ENCODE assay signal across 28 mouse cellular contexts in the genomic region with DNA sequence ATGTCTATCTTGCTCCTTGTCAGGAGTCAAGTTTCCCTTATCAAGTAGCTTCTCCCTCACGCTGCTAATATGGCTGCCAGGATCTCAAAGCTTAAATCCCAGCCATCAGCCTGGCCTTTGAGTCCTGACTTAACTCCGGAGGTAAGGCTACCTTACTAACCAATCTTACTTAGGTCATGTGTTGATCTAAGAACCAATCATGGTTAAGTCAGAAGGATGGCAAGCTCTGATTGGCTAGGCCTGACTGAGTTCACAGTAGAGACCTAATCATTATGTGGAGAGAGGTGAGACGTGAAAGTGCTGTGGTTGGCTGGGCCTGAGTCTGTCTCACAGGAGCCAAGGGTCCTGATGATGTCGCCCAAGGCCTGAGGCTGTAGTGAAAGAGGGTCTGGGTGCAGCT. TPM values are rescaled to one million over a fixed set of nuclear protein-coding genes. Genes with fewer than 3 reads are reported as not detected.
DNase-seq lines count a peak whose midpoint lies in the region; ATAC-seq and TF ChIP-seq lines count a peak whose summit lies in the region.
"Had no signal": no experiment of that assay in that cellular context is flagged by ENCODE, and none has a peak within 500 bp of the region (broad histone marks: within the 10 kb centered on the region; RNA-seq: fewer than 3 reads in every experiment).

No protein-coding gene starts in this region.

- 65% methylated on average over 4 of the region's 4 CpGs for WGBS in heart, embryonic 10.5 days
- 75% methylated on average over 4 of the region's 4 CpGs for WGBS in heart, embryonic 15.5 days

- no peak for DNase-seq in heart, embryonic 10.5 days (ENCODE audit: low spot score)
- DNase-seq in heart, adult 8-10 months (ENCODE audit: low spot score) = no peak
- no peak for DNase-seq in heart, adult 18-20 months
- peak; percentile 93 for DNase-seq in R1 (ENCODE audit: low read depth, low spot score)
- no peak for DNase-seq in spleen, postnatal 4 days (ENCODE audit: low spot score in 2 of 2)
- DNase-seq: cerebellum, adult 11-12 months; cerebellum, adult 9-11 months; embryo, embryonic 11 days; layer of hippocampus, postnatal 36 days; left cerebral cortex, postnatal 4 days; liver, postnatal 0 days; lung, postnatal 36 days; spleen, adult 18-20 months; thymus, adult 2 months; thymus, postnatal 36 days had no signal

- no peak for TF ChIP-seq CTCF in ES-Bruce4 (IDR thresholded peaks at IDR 0.05; ENCODE audit: low read depth, low read length)

- no peaks in the 10 kb centered on the region for H3K9me3 ChIP-seq in heart, embryonic 10.5 days
- H3K9me3 ChIP-seq in heart, embryonic 15.5 days (replicated peaks) = no peaks in the 10 kb centered on the region
- H3K9me3 ChIP-seq in ES-Bruce4 (replicated peaks; ENCODE audit: control insufficient read depth, insufficient read depth, low read length, poor library complexity, severe bottlenecking) = no peaks in the 10 kb centered on the region
- H3K9me3 ChIP-seq: embryonic facial prominence, embryonic 12.5 days; G1E; intestine, embryonic 15.5 days; liver, embryonic 12.5 days had no signal

- no peak overlapping the region for H3K9ac ChIP-seq in heart, embryonic 15.5 days
- H3K9ac ChIP-seq in ES-Bruce4 (ENCODE audit: low read depth, poor library complexity, severe bottlenecking) = no peak overlapping the region
- H3K9ac ChIP-seq: embryonic facial prominence, embryonic 12.5 days; intestine, embryonic 15.5 days; liver, embryonic 12.5 days; liver, postnatal 0 days had no signal

- peaks cover 42% of the 10 kb centered on the region for H3K4me1 ChIP-seq in heart, embryonic 10.5 days
- peaks cover 22% of the 10 kb centered on the region for H3K4me1 ChIP-seq in heart, embryonic 15.5 days (replicated peaks)
- no peaks in the 10 kb centered on the region for H3K4me1 ChIP-seq in ES-Bruce4 (ENCODE audit: control insufficient read depth, insufficient read depth, low read length)
- H3K4me1 ChIP-seq: embryonic facial prominence, embryonic 12.5 days; intestine, embryonic 15.5 days; liver, embryonic 12.5 days had no signal

- peak overlapping the region; percentile 91 for H3K27ac ChIP-seq in heart, embryonic 10.5 days
- peak overlapping the region; percentile 97 for H3K27ac ChIP-seq in heart, embryonic 15.5 days
- no peak overlapping the region for H3K27ac ChIP-seq in ES-Bruce4 (ENCODE audit: insufficient read depth, low read length)
- H3K27ac ChIP-seq: embryonic facial prominence, embryonic 12.5 days; hindbrain, postnatal 0 days; intestine, embryonic 15.5 days; liver, embryonic 12.5 days had no signal

- no peak for ATAC-seq in heart, embryonic 15.5 days (replicated peaks; ENCODE audit: insufficient number of reproducible peaks, insufficient read depth, low FRiP score, low read depth)
- ATAC-seq: forebrain, embryonic 14.5 days; hindbrain, postnatal 0 days; intestine, embryonic 15.5 days; liver, postnatal 0 days; midbrain, embryonic 16.5 days; Patski had no signal

- no peaks in the 10 kb centered on the region for H3K36me3 ChIP-seq in heart, embryonic 10.5 days
- no peaks in the 10 kb centered on the region for H3K36me3 ChIP-seq in heart, embryonic 15.5 days
- no peaks in the 10 kb centered on the region for H3K36me3 ChIP-seq in ES-Bruce4 (ENCODE audit: control insufficient read depth, insufficient read depth, low read length, poor library complexity, severe bottlenecking)
- H3K36me3 ChIP-seq: embryonic facial prominence, embryonic 12.5 days; G1E; intestine, embryonic 15.5 days; liver, embryonic 12.5 days had no signal

- H3K4me2 ChIP-seq in heart, embryonic 15.5 days = no peak overlapping the region
- H3K4me2 ChIP-seq: embryonic facial prominence, embryonic 12.5 days; intestine, embryonic 15.5 days; liver, embryonic 12.5 days; midbrain, embryonic 11.5 days had no signal

- no peak overlapping the region for H3K4me3 ChIP-seq in heart, embryonic 10.5 days
- no peak overlapping the region for H3K4me3 ChIP-seq in heart, embryonic 15.5 days
- H3K4me3 ChIP-seq in ES-Bruce4 (ENCODE audit: low read depth, low read length) = no peak overlapping the region
- H3K4me3 ChIP-seq: embryonic facial prominence, embryonic 12.5 days; intestine, embryonic 15.5 days; liver, embryonic 12.5 days had no signal

- peak; percentile 36 for TF ChIP-seq POLR2A in ES-Bruce4 (IDR thresholded peaks at IDR 0.05; ENCODE audit: insufficient read depth, low read length)

- H3K27me3 ChIP-seq in heart, embryonic 10.5 days (ENCODE audit: insufficient read depth, poor library complexity, severe bottlenecking) = no peaks in the 10 kb centered on the region
- H3K27me3 ChIP-seq in heart, embryonic 15.5 days = no peaks in the 10 kb centered on the region
- H3K27me3 ChIP-seq in ES-Bruce4 (ENCODE audit: control insufficient read depth, insufficient read depth, low read length, poor library complexity, severe bottlenecking) = no peaks in the 10 kb centered on the region
- H3K27me3 ChIP-seq: intestine, embryonic 15.5 days; liver, embryonic 12.5 days had no signal

- TF ChIP-seq EP300 in ES-Bruce4 (IDR thresholded peaks at IDR 0.05; ENCODE audit: insufficient read depth, low read depth, low read length) = no peak

RNA-seq across cellular contexts. Expression of a gene that starts 22.1 kb away (rescaled TPM):
- polyA plus RNA-seq in heart, embryonic 10.5 days (2016; fragmentation: Nextera tagmentation; extraction: Ambion mirVana) = 6.6 and 8.0 TPM in 2 replicates
- 10 to 100 TPM; 16.1 to 21.3 (median 20.0) TPM for total RNA-seq in heart, adult 8-10 months (2022)
- 3.9 and 4.1 TPM in 2 replicates for polyA plus RNA-seq in heart, embryonic 15.5 days (2015; fragmentation: Nextera tagmentation; extraction: Ambion mirVana)
- 10 to 100 TPM; 19.3 to 19.4 TPM for total RNA-seq in heart, adult 18-20 months (2021)
- 2.9 and 3.6 TPM in 2 replicates for polyA plus RNA-seq in ES-Bruce4 (2011; ENCODE audit: insufficient read depth, insufficient read length, low read depth, missing spikeins)
- polyA plus RNA-seq: G1E had no signal

RNA-seq across cellular contexts. Expression of a gene that starts 28.8 kb away (rescaled TPM):
- 3,021 and 6,084 TPM in 2 replicates for polyA plus RNA-seq in heart, embryonic 10.5 days (2016; fragmentation: Nextera tagmentation; extraction: Ambion mirVana)
- over 10,000 TPM; 21,987 to 25,864 (median 23,706) TPM for total RNA-seq in heart, adult 8-10 months (2022)
- 7,334 and 9,932 TPM in 2 replicates for polyA plus RNA-seq in heart, embryonic 15.5 days (2015; fragmentation: Nextera tagmentation; extraction: Ambion mirVana)
- total RNA-seq in heart, adult 18-20 months (2021) = over 10,000 TPM; 22,032 to 23,824 TPM
- polyA plus RNA-seq in ES-Bruce4 (2011; ENCODE audit: insufficient read depth, insufficient read length, low read depth, missing spikeins) = not detected in 2 replicates
- total RNA-seq: adrenal gland, adult 18-20 months; adrenal gland, postnatal 25 days; G1E; hindbrain, postnatal 0 days; left cerebral cortex, postnatal 4 days had no signal
- polyA plus RNA-seq: G1E, Patski had no signal

Comparison
In these comparisons a context has a peak if more than half of its experiments do, and no peak if none do; other contexts are left out.
1. RNA of a gene that starts 28.8 kb away (polyA plus RNA-seq): 7,334 to 9,932 TPM in heart, embryonic 15.5 days and 3,021 to 6,084 TPM in heart, embryonic 10.5 days; not detected in ES-Bruce4; every median in the first group is over 1,000 times any median in the second.